Comparison of ENCODE assay signal across 8 mouse cellular contexts in the genomic region with DNA sequence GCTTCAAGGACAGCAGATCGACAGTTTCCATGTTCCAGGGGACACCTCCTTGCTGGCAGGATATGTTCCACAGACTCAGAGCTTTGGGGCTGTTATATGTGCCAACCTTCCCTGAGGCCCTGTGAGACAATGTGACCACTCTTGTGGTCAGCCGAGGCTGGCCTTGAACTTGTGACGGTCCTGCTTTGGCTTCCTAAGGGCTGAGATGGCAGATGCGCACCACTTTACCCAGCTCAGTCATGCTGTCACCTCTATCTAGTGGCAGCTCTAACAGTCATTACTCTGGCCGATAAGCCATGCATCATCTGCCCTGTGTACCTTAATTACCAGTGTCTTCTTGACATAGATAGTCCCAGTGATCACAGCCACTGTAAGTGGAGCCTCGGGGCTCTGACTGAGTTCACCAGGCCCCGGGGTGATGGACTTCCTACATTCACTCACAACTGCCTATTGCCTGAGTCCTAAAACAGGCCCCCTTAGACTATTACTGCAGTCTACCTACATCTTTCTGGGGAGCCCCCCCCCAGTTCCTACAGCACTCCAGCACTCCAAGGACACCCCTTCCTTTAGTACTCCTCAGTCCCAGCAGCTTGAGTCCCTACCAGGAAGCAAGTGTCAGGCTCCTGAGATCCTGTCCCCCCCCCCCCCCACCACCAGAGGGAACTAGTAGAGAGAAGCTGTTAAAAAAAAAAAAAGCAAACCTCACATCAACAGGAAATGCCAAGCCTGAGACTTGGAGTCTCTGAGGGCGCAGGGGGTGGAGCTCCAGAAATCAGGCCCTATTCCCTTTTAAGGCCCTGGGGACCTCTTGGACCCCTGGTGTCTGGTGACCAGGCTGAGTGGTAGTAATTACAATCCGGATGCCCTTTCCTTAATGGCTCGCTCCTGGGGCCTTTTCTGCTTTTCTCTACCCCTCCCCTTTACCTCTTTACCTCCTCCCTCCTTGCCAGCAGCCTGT. TPM values are rescaled to one million over a fixed set of nuclear protein-coding genes. Genes with fewer than 3 reads are reported as not detected.
DNase-seq lines count a peak whose midpoint lies in the region; ATAC-seq lines count a peak whose summit lies in the region.

No protein-coding gene starts in this region.

- peak overlapping the region; percentile 26; the same call in 1 of the 2 replicates for H3K9ac ChIP-seq in neural tube, embryonic 11.5 days (ENCODE audit: low read length)
- H3K9ac ChIP-seq in heart, embryonic 11.5 days (ENCODE audit: low read depth, low read length), result peak overlapping the region; percentile 70

- H3K27ac ChIP-seq in neural tube, embryonic 11.5 days (ENCODE audit: low read depth, low read length), result no peak overlapping the region
- peak overlapping the region; percentile 93 for H3K27ac ChIP-seq in heart, embryonic 11.5 days (ENCODE audit: low read depth, low read length)

- H3K27me3 ChIP-seq in neural tube, embryonic 11.5 days (ENCODE audit: control insufficient read depth, insufficient read depth, low read length), result peaks cover 45% of the 10 kb centered on the region
- H3K27me3 ChIP-seq in heart, embryonic 11.5 days (ENCODE audit: control insufficient read depth, insufficient read depth, low read length), result peaks cover 37% of the 10 kb centered on the region

- no peak for ATAC-seq in neural tube, embryonic 11.5 days (ENCODE audit: insufficient read depth, low FRiP score, low TSS enrichment)
- ATAC-seq in heart, embryonic 11.5 days (replicated peaks; ENCODE audit: insufficient number of reproducible peaks, low FRiP score, low TSS enrichment), result no peak
- ATAC-seq in megakaryocyte, adult 5-6 weeks (ENCODE audit: poor library complexity, severe bottlenecking), result peak; percentile 36

- no peaks in the 10 kb centered on the region for H3K9me3 ChIP-seq in neural tube, embryonic 11.5 days (ENCODE audit: control insufficient read depth, low read length)
- no peaks in the 10 kb centered on the region for H3K9me3 ChIP-seq in heart, embryonic 11.5 days (replicated peaks; ENCODE audit: control insufficient read depth, low read length)

- H3K4me1 ChIP-seq in neural tube, embryonic 11.5 days (ENCODE audit: control insufficient read depth, insufficient read depth, low read length), result peaks cover 12% of the 10 kb centered on the region
- peaks cover 48% of the 10 kb centered on the region for H3K4me1 ChIP-seq in heart, embryonic 11.5 days (ENCODE audit: control insufficient read depth, insufficient read depth, low read length)

- H3K4me3 ChIP-seq in neural tube, embryonic 11.5 days (ENCODE audit: low read depth, low read length), result no peak overlapping the region
- peak overlapping the region; percentile 34 for H3K4me3 ChIP-seq in heart, embryonic 11.5 days (ENCODE audit: low read depth, low read length)

- peak overlapping the region; percentile 35 for H3K4me2 ChIP-seq in neural tube, embryonic 11.5 days (ENCODE audit: low read depth)
- peak overlapping the region; percentile 97 for H3K4me2 ChIP-seq in heart, embryonic 11.5 days

- WGBS in neural tube, embryonic 11.5 days, result 56% methylated on average over 10 of the region's 10 CpGs
- 40% methylated on average over 10 of the region's 10 CpGs for WGBS in heart, embryonic 11.5 days (ENCODE audit: insufficient replicate concordance)

- no peaks in the 10 kb centered on the region for H3K36me3 ChIP-seq in neural tube, embryonic 11.5 days (ENCODE audit: control insufficient read depth, insufficient read depth, low read length)
- no peaks in the 10 kb centered on the region for H3K36me3 ChIP-seq in heart, embryonic 11.5 days (ENCODE audit: control insufficient read depth, insufficient read depth, low read length)

- DNase-seq in neural tube, embryonic 11.5 days (ENCODE audit: low spot score), result peak; percentile 35
- no peak for DNase-seq in neural tube, embryonic 10.5 days (ENCODE audit: extremely low spot score, low spot score)
- peak; percentile 69 for DNase-seq in kidney, postnatal 10 days
- DNase-seq in right cerebral cortex, postnatal 10 days (ENCODE audit: low spot score in 2 of 2), result no peak
- DNase-seq in spleen, postnatal 4 days (ENCODE audit: low spot score in 2 of 2), result no peak
- no peak for DNase-seq in right cerebral cortex, postnatal 14 days

RNA-seq across cellular contexts. Expression of a gene that starts 1.9 kb away (rescaled TPM):
- polyA plus RNA-seq in neural tube, embryonic 11.5 days (2014; fragmentation: Nextera tagmentation; extraction: Ambion mirVana), result 5.4 and 7.5 TPM in 2 replicates
- polyA plus RNA-seq in heart, embryonic 11.5 days (2014; fragmentation: Nextera tagmentation; extraction: Ambion mirVana), result 7.6 and 8.3 TPM in 2 replicates
- 6.8 and 7.3 TPM in 2 replicates for total RNA-seq in megakaryocyte, adult 5-6 weeks (2015)
- 3.0 and 3.9 TPM in 2 replicates for total RNA-seq in megakaryocyte, adult 5-6 weeks (2017)

RNA-seq across cellular contexts. Expression of a gene that starts 17.6 kb away (rescaled TPM):
- polyA plus RNA-seq in neural tube, embryonic 11.5 days (2014; fragmentation: Nextera tagmentation; extraction: Ambion mirVana), result 319 and 341 TPM in 2 replicates
- 254 and 266 TPM in 2 replicates for polyA plus RNA-seq in heart, embryonic 11.5 days (2014; fragmentation: Nextera tagmentation; extraction: Ambion mirVana)
- 39.6 and 49.0 TPM in 2 replicates for total RNA-seq in megakaryocyte, adult 5-6 weeks (2015)
- total RNA-seq in megakaryocyte, adult 5-6 weeks (2017), result 149 and 165 TPM in 2 replicates

RNA-seq across cellular contexts. Expression of a gene that starts 36.4 kb away (rescaled TPM):
- 8.6 and 9.2 TPM in 2 replicates for polyA plus RNA-seq in neural tube, embryonic 11.5 days (2014; fragmentation: Nextera tagmentation; extraction: Ambion mirVana)
- 9.4 and 10.9 TPM in 2 replicates for polyA plus RNA-seq in heart, embryonic 11.5 days (2014; fragmentation: Nextera tagmentation; extraction: Ambion mirVana)
- 24.9 and 30.9 TPM in 2 replicates for total RNA-seq in megakaryocyte, adult 5-6 weeks (2015)
- 33.5 and 37.0 TPM in 2 replicates for total RNA-seq in megakaryocyte, adult 5-6 weeks (2017)

Comparison
In these comparisons a context has a peak if more than half of its experiments do, and no peak if none do; other contexts are left out.
1. DNase-seq: peak in neural tube, embryonic 11.5 days (single experiment) and kidney, postnatal 10 days (single experiment); none in neural tube, embryonic 10.5 days (single experiment), right cerebral cortex, postnatal 10 days (0 of 2), spleen, postnatal 4 days (0 of 2) and right cerebral cortex, postnatal 14 days (single experiment).